Mouse (Mus musculus) layer of hippocampus, postnatal 25 days (tissue): ENCODE measurements around the gene Trmt44. TPM values are rescaled to one million over a fixed set of nuclear protein-coding genes. Genes with fewer than 3 reads are reported as not detected.
A peak's percentile ranks its signal among the peaks of the same experiment; 100 is the strongest.

ENCODE experiments used
- DNase-seq, 2 experiments: peaks; one replicate each; pipeline ENCODE4 v3.0.0; 2022; ENCODE audit warnings: mixed read lengths in 2 of 2, low spot score in 1 of 2; ENCODE audit errors: extremely low spot score in 1 of 2
- total RNA-seq, 2 experiments: library from RNA; stranded (reverse); gene quantifications; 2 replicates each; pipeline ENCODE4 v1.2.3; 2021

Gene Trmt44
- total RNA-seq, result 1 to 10 TPM; 6.1 to 7.1 TPM

- DNase-seq, result peak; percentile 87 to 92
Observed at GRCm38 (mm10) chr5:35574653-35575599, at the start of gene Trmt44. Gene Trmt44, minus strand, starts transcription at chr5:35575070.

DNA sequence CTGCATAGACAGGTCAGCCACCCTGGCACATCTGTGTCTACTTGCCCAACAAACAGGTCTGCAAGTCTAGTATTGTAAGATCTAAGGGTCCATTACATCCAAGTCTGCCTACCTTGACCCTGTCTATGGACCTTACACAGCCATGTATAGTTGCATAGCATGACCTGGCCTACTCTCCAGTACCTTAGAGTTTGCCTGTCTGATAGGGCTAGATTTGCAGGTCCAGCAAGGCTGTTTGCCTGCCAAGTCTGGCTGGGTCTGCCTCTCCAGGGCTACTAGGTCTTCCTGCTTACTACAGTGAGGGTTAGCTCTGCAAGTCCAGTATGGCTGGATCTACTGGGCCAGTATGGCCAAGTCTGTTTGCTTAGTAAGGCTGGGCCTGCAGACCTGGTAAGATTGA, 49.0 kb upstream of the Trmt44 start:
- no peak for DNase-seq

DNA sequence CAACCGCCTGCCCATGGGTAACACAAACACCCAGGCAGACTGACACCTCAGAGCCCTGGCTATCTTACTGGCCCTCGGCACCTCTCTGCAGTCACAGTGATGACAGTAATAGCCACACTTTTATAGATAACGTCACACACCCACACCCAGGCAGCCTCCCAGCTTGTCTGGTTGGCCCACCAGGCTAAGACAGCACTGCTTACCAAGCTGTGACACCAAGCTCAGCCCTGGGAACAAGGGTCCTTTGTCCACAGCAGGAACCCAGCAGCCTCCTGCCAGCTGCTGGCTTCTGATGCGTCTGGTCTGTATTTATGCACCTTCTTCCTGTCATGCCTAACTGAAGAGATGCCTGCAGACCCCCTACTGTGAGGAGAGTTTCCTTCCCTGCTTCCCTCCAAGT, 46.2 kb upstream of the Trmt44 start:
- DNase-seq, result no peak

DNA sequence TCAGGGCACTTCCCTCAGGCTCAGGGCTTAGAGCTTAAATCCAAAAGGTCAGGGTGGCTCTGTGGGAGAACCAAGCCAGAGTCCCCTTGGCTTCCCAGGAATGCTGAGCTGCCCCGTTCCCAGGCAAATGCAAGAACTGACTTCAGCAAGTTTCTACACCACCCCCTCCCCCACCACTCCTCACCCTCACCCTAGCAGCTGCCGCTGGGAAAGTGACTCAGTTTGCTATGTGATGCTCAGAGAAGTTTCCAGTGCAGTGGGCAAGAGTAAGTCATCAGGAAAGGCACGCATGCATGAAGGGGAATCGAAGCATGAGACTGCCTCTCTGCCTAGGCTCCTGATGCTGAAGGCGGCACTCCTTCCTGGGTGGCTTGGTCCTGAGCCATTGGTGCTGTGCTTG, 42.1 kb upstream of the Trmt44 start:
- DNase-seq, result no peak

GRCm38 (mm10) chr5:35612722-35613121, 37.9 kb upstream of the Trmt44 start:
- no peak for DNase-seq

- peak in 1 of 2 experiments; percentile 22 for DNase-seq
Observed at GRCm38 (mm10) chr5:35611900-35612299, 37.0 kb upstream of the Trmt44 start.

- DNase-seq, result no peak
Observed at GRCm38 (mm10) chr5:35611170-35611569, 36.3 kb upstream of the Trmt44 start.

GRCm38 (mm10) chr5:35610381-35610780, 35.5 kb upstream of the Trmt44 start:
- no peak for DNase-seq

GRCm38 (mm10) chr5:35609971-35610370, 35.1 kb upstream of the Trmt44 start:
- no peak for DNase-seq

DNA sequence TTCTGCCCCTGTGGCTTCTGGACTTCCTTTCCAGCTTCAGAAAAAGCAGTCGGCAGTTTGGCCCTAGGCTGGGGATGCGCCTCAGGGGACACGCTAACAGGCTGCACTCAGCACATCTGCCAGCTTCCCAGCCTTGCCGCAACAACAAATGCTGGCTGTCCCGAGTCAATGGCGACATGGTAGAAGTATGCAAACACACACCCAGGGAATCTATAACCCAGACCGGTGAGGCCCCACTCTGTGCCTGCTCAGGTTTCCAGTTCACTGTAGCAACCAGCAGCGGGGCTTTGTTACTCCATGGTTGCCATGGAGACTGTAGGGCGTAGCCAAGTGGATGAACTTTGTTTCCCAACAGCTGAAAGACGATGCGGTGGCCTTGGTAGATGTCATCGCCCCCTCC, 34.5 kb upstream of the Trmt44 start:
- no peak for DNase-seq

- DNase-seq, result no peak
Observed at GRCm38 (mm10) chr5:35608559-35608958, 33.7 kb upstream of the Trmt44 start.

DNA sequence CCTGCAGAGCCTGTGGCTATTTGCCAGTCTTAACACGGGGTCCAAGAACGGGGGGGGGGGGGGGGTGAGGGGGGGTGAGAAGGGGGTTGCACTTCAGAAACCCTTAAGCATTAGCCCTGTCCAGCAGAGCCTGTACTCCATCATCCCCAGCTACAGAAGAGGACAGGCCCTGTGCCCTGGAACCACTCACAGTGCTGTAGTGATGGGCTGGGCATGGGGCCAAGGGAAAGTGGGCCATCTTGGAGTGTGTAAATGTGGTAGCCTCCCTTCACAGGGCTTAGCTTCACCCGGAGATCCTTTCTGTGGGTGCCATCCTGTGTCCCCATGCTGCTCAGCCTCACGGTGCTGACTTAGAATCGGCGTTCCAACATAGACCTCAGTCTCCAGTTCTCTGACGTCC, 32.9 kb upstream of the Trmt44 start:
- DNase-seq, result peak in 1 of 2 experiments; percentile 34

GRCm38 (mm10) chr5:35606800-35607199, 31.9 kb upstream of the Trmt44 start:
- no peak for DNase-seq

DNA sequence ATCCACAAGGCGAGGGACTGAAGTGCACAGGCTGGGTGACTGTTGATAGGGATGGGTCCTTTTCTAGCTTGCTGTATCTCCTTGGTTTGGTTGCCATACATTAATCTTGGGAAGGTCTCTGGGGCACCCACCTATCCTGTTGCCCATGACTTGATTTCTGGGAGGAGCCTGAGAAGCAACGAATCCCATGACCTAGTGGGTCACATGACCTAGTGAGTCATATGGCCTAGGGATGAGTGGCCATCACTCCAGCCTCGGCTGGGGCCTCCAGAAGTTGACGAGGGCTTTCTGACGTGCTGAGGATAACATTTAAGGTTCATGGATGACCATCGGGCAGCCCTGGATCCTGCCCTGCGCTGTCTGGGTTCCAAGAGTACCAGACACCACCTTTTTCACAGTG, 30.5 kb upstream of the Trmt44 start:
- no peak for DNase-seq

DNA sequence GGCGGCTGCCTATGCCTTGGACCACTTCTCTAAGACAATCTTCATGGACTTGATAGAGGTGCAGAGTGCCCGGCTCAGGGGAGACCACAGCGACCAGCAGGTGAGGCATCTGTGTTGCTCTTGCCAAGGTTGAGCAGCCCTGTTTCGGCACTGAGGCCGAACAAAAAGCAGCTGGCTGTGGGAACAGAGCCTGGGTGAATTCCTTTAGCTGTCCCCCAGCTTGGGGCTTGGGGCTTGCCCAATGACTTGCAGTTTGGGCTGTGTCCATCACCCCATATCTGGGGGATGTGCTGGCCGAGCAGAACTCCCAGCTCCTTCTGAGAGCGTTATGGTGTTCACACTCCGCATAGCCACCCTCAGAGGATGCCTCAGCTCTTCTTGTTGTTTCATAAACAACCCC, 26.7 kb upstream of the Trmt44 start:
- DNase-seq, result no peak

DNA sequence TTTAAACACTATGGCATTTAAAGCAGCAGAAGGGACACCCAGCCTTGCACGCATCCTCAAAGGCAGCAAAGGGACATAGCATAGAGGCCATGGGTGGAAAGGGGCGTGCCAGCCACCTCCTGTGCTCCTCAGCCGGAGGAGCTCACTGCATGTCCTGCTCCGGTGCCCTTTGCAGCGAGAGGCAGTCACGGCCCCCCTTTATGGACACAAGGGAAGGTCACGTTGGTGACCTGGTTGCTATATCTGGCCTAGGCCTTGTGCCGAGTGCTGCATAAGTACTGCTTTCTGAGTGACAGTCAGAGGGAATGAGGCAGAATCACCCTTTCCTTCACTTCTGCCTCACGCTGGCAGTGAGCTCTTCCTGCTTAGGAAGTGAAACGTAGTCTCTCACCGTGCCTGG, 25.4 kb upstream of the Trmt44 start:
- no peak for DNase-seq

DNA sequence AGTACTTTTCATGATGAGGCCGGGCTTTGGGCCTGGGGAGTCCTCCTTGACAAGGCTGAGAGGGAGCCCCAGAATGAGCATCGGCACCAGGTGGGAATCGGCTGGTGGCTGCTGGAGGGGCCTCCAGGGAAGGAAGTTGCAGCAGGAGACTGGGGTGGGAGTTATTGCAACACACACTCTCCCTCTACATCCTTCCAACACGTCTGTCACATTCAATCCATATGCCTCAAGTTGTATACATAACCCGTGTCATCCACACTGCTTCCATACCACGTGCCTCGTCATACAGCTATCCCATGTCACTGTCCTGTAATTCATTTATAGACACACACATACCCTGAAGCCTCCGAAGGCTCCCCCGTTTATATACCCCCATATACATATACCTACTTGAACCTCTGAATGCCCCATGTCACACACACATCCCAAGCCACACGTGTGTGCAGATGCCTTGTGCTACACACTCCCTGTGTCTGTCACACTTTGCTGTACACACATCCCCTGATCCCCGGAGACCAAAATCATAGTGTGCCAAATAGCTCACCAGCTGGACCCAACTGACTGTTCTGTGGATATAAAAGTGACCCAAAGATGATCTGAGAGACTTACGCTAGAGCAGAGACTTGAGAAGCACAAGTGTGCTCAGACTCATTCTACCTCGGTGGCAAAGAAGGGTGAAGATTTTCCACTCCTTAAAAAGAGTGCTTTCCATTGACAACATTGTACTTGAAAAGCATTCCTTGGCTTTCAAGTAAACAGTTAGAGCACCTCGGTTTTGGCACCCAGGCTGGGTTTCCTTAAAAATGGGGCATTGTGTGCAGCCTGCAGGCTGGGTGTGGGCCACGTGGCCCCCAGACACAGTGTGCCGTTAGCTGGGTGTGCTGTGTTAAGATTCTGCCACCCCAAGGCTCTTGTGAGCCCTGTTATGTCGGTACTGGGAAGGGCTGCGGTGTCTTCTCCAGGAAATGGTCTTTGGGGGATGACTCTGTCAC, 21.6 kb upstream of the Trmt44 start:
- no peak for DNase-seq

GRCm38 (mm10) chr5:35595706-35596105, 20.8 kb upstream of the Trmt44 start:
- DNase-seq, result peak; percentile 69 to 84

DNA sequence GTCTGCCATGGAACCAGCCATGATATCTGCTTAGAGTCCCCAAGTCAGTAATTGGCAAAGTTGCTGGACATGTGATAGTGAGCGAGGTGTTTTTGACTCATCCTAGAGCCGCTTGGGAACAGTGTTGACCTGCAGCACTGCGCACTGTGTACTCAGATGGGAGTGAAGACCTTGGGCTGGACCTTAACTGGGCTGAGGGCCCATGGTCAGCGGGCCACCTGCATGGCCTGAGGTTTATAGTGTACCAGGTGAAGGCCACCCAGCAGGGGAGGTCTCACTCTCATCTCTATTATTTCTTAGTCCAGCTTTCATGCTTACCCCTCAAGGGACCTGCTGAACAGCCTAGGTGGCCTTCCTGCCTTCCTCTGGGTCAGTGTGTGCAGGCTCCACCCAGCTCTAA, 19.9 kb upstream of the Trmt44 start:
- DNase-seq, result no peak

DNA sequence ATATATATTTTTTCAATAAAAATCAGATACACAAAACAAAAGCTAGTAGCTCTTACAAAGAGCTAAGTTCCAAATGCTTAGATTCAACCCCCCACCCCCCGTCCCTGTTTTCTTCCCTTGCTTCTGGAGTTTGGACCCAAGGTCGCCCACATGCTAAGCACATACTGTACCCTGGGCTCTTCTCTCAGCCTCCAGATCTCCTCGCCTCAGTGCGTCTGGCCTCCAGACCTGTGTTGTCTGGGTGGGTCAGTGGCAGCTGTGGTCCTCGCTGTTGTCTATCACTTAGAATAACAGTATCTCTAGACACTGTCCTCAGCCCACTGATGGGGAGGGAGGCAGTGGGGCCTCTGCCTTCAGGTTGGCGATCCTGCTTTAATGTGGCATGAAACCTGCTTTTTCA, 18.4 kb upstream of the Trmt44 start:
- no peak for DNase-seq

DNA sequence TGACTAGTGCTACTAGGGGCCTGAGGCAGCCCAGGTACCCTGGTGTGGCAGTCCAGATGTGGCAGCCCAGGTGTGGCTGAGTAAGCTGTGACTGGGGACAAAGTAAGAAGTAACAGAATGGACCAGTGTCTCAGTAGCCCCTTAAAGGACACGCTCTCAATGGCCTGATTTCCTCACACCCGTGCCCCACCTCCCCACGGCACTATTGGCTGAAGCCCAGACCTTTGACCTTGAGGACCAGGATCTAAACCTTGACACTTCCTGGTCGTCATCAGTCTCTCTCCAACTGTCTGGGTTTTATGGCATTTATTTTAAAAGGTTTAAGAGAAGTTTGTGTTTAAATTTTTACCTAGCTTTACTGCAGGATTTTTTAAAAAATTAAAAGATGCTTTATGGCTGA, 18.0 kb upstream of the Trmt44 start:
- DNase-seq, result no peak
